Mouse (Mus musculus) bone marrow, adult 2 months (tissue): ENCODE measurements around the gene Tgfbi. TPM values are rescaled to one million over a fixed set of nuclear protein-coding genes. Genes with fewer than 3 reads are reported as not detected.

ENCODE experiments used
- H3K27ac ChIP-seq: fragments of 200-500 bp; 2 replicates; pipeline ENCODE4 v1.5.1; 2012; ENCODE audit warnings: low read depth, mild to moderate bottlenecking, control low read depth, inconsistent platforms, low read length; ENCODE audit not compliant: control insufficient read depth, poor library complexity, insufficient read depth
- H3K4me1 ChIP-seq: fragments of 200-500 bp; 2 replicates; pipeline ENCODE4 v1.6.1; 2011; ENCODE audit warnings: low read length; ENCODE audit not compliant: control insufficient read depth, insufficient read depth
- H3K4me3 ChIP-seq: fragments of 200-500 bp; replicated peaks from 2 replicates; pipeline ENCODE3; 2011; ENCODE audit warnings: mild to moderate bottlenecking, low read depth, low read length, control low read depth; ENCODE audit not compliant: control insufficient read depth
- CTCF ChIP-seq: fragments of 200-500 bp; IDR thresholded peaks from 2 replicates; pipeline ENCODE4 v1.5.1; 2011; ENCODE audit warnings: low read length, control low read depth; ENCODE audit not compliant: control insufficient read depth, insufficient read depth
- POLR2A ChIP-seq: fragments of 200-500 bp; IDR thresholded peaks from 2 replicates; pipeline ENCODE4 v1.6.1; 2011; ENCODE audit warnings: low read depth, mild to moderate bottlenecking, control low read depth, low read length, borderline replicate concordance; ENCODE audit not compliant: control insufficient read depth
- WGBS: fragments of 180-500 bp; shearing (Covaris S2); methylation state at CpG from one replicate; pipeline ENCODE4 v1.1.7; 2018; 5-methylcytosine and 5-hydroxymethylcytosine counted together
- polyA plus RNA-seq: library from polyadenylated mRNA; stranded (reverse); fragments of >200 nt; gene quantifications from 2 replicates; pipeline ENCODE4 v1.2.4, GENCODE M21; 2011; ENCODE audit warnings: low replicate concordance; ENCODE audit not compliant: missing spikeins, insufficient read depth, insufficient read length

The Tgfbi gene
- polyA plus RNA-seq, 1 experiment = 49.4 TPM

- 65% methylated on average over 3 of the region's 3 CpGs for WGBS
- Histone ChIP-seq H3K27ac (no peak overlapping the region; the same call in 1 of the 2 replicates), H3K4me3 (no peak overlapping the region), H3K4me1 (peaks cover 14% of the 10 kb centered on the region)
- no peak for TF ChIP-seq CTCF
- TF ChIP-seq POLR2A = no peak
Measured at GRCm38 (mm10) chr13:56614768-56615167, 5.4 kb downstream of the Tgfbi start.

DNA sequence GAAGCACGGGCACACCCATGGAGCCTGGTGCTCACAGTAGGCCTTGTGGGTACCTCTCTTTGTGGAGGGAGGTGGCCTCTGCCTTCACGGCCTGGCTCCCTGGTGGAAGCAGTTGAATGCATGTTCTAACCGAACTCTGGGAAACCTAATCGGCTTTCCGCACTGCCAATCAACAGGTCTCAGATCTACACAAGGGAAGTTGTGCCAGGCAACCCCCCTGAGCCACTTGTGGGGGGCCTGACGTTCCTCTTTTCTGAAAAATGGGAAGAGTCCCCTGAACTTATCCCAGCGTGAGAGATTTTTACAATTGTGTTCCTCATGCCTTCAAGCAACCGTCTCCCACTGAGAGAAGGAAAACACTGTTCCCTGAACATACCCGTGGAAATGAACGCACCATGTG is 5.9 kb downstream of the Tgfbi start:
- Histone ChIP-seq H3K4me1 (peaks cover 13% of the 10 kb centered on the region), H3K4me3 (no peak overlapping the region), H3K27ac (no peak overlapping the region)
- TF ChIP-seq POLR2A = no peak
- WGBS = 12% methylated on average over 10 of the region's 10 CpGs

GRCm38 (mm10) chr13:56615864-56616263 is 6.5 kb downstream of the Tgfbi start:
- TF ChIP-seq CTCF = no peak
- TF ChIP-seq POLR2A = no peak

GRCm38 (mm10) chr13:56616386-56616785 is 7.1 kb downstream of the Tgfbi start:
- Histone ChIP-seq H3K27ac (no peak overlapping the region), H3K4me1 (peaks cover 13% of the 10 kb centered on the region), H3K4me3 (no peak overlapping the region)
- 11% methylated on average over 7 of the region's 7 CpGs for WGBS
- no peak for TF ChIP-seq CTCF
- TF ChIP-seq POLR2A = no peak

More at GRCm38 (mm10) chr13:56615864-56616263, 6.5 kb downstream of the Tgfbi start:
- peaks cover 13% of the 10 kb centered on the region for H3K4me1 ChIP-seq
- no peak overlapping the region for H3K4me3 ChIP-seq
- no peak overlapping the region for H3K27ac ChIP-seq
- 13% methylated on average over 9 of the region's 9 CpGs for WGBS

DNA sequence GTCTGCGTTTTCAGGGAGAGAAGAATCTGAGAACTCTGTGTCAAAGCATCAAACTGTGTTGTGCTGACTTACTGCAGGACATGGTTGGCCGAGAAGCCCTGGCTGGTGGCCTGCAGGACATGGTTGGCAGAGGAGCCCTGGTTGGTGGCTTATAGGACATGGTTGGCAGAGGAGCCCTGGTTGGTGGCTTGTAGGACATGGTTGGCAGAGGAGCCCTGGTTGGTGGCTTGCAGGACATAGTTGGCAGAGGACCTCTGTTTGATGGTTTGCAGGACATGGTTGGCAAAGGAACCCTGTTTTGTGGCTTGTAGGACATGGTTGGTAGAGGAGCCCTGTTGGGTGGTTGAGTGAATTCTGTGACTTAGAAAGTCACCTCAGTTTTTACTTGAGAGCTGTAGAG is 7.9 kb downstream of the Tgfbi start:
- H3K4me1 ChIP-seq = peaks cover 13% of the 10 kb centered on the region
- H3K4me3 ChIP-seq = no peak overlapping the region
- no peak overlapping the region for H3K27ac ChIP-seq
- TF ChIP-seq CTCF (no peak), POLR2A (no peak)
- 73% methylated on average over 2 of the region's 2 CpGs for WGBS

- H3K4me3 ChIP-seq = no peak overlapping the region
- H3K4me1 ChIP-seq = peaks cover 3% of the 10 kb centered on the region; the same call in 1 of the 2 replicates
- no peak overlapping the region for H3K27ac ChIP-seq
- TF ChIP-seq CTCF (no peak), POLR2A (no peak)
- 80% methylated on average over 8 of the region's 8 CpGs for WGBS
Measured at GRCm38 (mm10) chr13:56622201-56622757, 13.0 kb downstream of the Tgfbi start.

- no peak overlapping the region for H3K4me3 ChIP-seq
- H3K4me1 ChIP-seq = peaks cover 7% of the 10 kb centered on the region
- H3K27ac ChIP-seq = no peak overlapping the region
- no peak for TF ChIP-seq POLR2A
- no peak for TF ChIP-seq CTCF
- WGBS = 2% methylated on average over 6 of the region's 6 CpGs
Measured at GRCm38 (mm10) chr13:56626524-56626923, 17.2 kb downstream of the Tgfbi start.

GRCm38 (mm10) chr13:56630081-56630480 is 20.8 kb downstream of the Tgfbi start:
- 78% methylated on average over 4 of the region's 4 CpGs for WGBS
- TF ChIP-seq POLR2A (no peak), CTCF (no peak)
- Histone ChIP-seq H3K4me3 (no peak overlapping the region), H3K27ac (no peak overlapping the region), H3K4me1 (peaks cover 12% of the 10 kb centered on the region)

GRCm38 (mm10) chr13:56630552-56630951 is 21.2 kb downstream of the Tgfbi start:
- peaks cover 13% of the 10 kb centered on the region for H3K4me1 ChIP-seq
- H3K4me3 ChIP-seq = no peak overlapping the region
- TF ChIP-seq POLR2A (no peak), CTCF (no peak)
- WGBS = 74% methylated on average over 6 of the region's 6 CpGs
- no peak overlapping the region for H3K27ac ChIP-seq
